Mouse (Mus musculus): ENCODE results near the gene Mex3d. TPM values are rescaled to one million over a fixed set of nuclear protein-coding genes. Genes with fewer than 3 reads are reported as not detected.

Mex3d gene
- total and polyA plus RNA-seq, 2 experiments from 2014 or later, result 2.9 to 20.0 TPM

DNA sequence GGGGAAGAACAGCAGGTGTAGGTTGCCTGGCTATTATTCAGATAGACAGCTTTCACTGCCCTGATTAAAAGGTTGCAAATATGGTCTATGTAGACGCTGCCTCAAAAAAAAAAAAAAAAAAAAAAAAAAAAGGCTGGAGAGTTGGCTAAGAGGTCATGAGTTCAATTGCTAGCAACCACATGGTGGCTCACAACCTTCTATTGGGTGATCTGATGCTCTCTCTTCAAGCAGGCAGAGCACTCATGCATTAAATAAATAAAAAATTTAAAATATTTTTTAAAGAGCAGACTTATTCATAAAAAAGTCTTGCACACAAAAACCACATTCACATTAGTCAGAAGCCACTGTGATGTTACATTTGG is 10.7 kb upstream of the Mex3d start:
- 0% methylated on average over 1 of the region's 1 CpGs for WGBS
- DNase-seq (ENCODE audit: low spot score), result no peak
- TF ChIP-seq EP300 (IDR thresholded peaks at IDR 0.05; ENCODE audit: low read depth) (no peak), CTCF (IDR thresholded peaks at IDR 0.05; ENCODE audit: low read depth) (no peak)
- Histone ChIP-seq H3K4me2 (ENCODE audit: low read depth, low read length) (peak overlapping the region; percentile 73), H3K4me1 (ENCODE audit: control insufficient read depth, insufficient read depth) (peaks cover 22% of the 10 kb centered on the region), H3K4me3 (ENCODE audit: low read depth, low read length) (peak overlapping the region; percentile 83), H3K36me3 (replicated peaks; ENCODE audit: control insufficient read depth, insufficient read depth, low read length) (peaks cover 44% of the 10 kb centered on the region), H3K27me3 (ENCODE audit: control insufficient read depth, insufficient read depth, low read length) (no peaks in the 10 kb centered on the region), H3K9me3 (replicated peaks; ENCODE audit: control insufficient read depth, low read length) (no peaks in the 10 kb centered on the region), H3K27ac (ENCODE audit: low read depth) (peak overlapping the region; percentile 97), H3K9ac (replicated peaks; ENCODE audit: low read depth, low read length) (peak overlapping the region; percentile 59)
- ATAC-seq (ENCODE audit: insufficient read depth, low read depth), result no peak

DNA sequence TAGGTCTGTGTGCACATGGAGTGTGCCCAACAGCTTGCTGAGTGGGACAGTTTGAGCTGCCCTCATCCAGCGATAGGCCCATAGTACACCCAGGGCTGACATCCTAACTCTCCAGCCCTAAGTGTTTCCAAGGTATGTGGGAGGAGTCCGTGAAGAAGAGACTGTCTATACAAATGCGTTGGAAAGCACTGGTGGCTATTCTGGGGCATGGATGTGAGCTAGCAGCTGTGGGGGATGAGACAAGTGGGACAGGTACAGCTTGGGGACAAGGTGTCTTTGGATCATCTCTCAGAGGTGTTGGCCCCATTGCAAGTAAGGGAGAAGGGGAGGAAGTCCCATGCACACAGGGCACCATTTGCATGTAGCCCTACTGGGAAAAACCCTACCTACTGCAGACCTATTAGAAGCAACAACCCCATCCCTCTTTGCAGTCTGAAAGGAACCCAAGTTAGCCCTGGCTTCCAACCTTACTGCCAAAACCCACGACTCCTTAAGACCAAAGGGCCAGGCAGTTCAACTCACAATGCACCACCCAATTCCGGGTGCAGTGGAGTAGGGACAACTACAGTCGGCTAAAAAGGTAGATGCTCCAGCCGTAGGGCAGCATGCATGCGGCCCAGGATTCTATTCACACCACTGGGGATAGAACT is 10.2 kb upstream of the Mex3d start:
- Histone ChIP-seq H3K36me3 (replicated peaks; ENCODE audit: control insufficient read depth, insufficient read depth, low read length) (peaks cover 44% of the 10 kb centered on the region), H3K9me3 (replicated peaks; ENCODE audit: control insufficient read depth, low read length) (no peaks in the 10 kb centered on the region), H3K27ac (ENCODE audit: low read depth) (no peak overlapping the region), H3K4me2 (ENCODE audit: low read depth, low read length) (peak overlapping the region; percentile 73), H3K27me3 (ENCODE audit: control insufficient read depth, insufficient read depth, low read length) (no peaks in the 10 kb centered on the region), H3K9ac (replicated peaks; ENCODE audit: low read depth, low read length) (0 out of 2 replicates have a peak overlapping the region, but pooled peaks have one; percentile 59), H3K4me3 (ENCODE audit: low read depth, low read length) (no peak overlapping the region), H3K4me1 (ENCODE audit: control insufficient read depth, insufficient read depth) (peaks cover 22% of the 10 kb centered on the region)
- DNase-seq (ENCODE audit: low spot score) (no peak), ATAC-seq (ENCODE audit: insufficient read depth, low read depth) (no peak)
- TF ChIP-seq EP300 (IDR thresholded peaks at IDR 0.05; ENCODE audit: low read depth) (no peak), CTCF (IDR thresholded peaks at IDR 0.05; ENCODE audit: low read depth) (no peak)
- 46% methylated on average over 8 of the region's 8 CpGs for WGBS

DNA sequence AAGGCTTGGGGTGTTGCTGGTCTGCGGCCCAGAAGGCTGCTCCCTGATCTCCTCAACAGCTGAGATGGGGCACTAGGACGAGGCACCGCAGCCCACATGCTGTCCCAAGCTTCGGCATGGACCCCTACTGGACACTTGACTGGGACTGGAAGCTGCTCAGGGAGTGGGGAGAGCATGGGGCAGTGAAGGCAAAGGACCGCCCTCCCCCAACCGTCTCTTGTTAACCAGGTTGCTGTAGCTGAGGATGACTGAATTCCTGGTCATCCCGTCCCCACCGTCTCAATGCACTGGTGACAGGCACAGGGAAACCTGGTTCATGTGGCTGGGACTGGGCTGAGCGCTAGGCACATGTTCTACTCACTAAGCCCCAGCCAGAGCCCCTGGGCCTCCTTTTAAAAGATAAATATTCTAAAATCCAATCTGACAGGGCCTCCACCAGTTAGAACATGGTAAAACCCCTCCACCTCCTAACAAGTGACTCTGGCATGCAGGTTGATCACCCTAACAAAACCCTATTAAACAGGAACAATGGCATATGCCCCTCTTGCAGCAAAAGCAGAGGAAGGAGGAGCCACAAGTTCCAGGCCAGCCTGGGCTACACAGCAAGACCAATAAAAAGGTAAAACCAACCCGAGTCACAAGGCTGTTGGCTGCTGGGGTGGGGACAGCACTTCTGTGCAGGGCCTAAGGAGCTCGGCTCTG is 9.5 kb upstream of the Mex3d start:
- ATAC-seq (ENCODE audit: insufficient read depth, low read depth) (no peak), DNase-seq (ENCODE audit: low spot score) (no peak)
- TF ChIP-seq CTCF (IDR thresholded peaks at IDR 0.05; ENCODE audit: low read depth) (no peak), EP300 (IDR thresholded peaks at IDR 0.05; ENCODE audit: low read depth) (no peak)
- no peak overlapping the region for H3K4me3 ChIP-seq (ENCODE audit: low read depth, low read length)
- H3K36me3 ChIP-seq (replicated peaks; ENCODE audit: control insufficient read depth, insufficient read depth, low read length), result peaks cover 44% of the 10 kb centered on the region
- no peak overlapping the region for H3K27ac ChIP-seq (ENCODE audit: low read depth)
- H3K4me2 ChIP-seq (ENCODE audit: low read depth, low read length), result no peak overlapping the region
- H3K9me3 ChIP-seq (replicated peaks; ENCODE audit: control insufficient read depth, low read length), result no peaks in the 10 kb centered on the region
- H3K27me3 ChIP-seq (ENCODE audit: control insufficient read depth, insufficient read depth, low read length), result no peaks in the 10 kb centered on the region
- H3K9ac ChIP-seq (replicated peaks; ENCODE audit: low read depth, low read length), result no peak overlapping the region
- 84% methylated on average over 11 of the region's 11 CpGs for WGBS
- peaks cover 22% of the 10 kb centered on the region for H3K4me1 ChIP-seq (ENCODE audit: control insufficient read depth, insufficient read depth)

DNA sequence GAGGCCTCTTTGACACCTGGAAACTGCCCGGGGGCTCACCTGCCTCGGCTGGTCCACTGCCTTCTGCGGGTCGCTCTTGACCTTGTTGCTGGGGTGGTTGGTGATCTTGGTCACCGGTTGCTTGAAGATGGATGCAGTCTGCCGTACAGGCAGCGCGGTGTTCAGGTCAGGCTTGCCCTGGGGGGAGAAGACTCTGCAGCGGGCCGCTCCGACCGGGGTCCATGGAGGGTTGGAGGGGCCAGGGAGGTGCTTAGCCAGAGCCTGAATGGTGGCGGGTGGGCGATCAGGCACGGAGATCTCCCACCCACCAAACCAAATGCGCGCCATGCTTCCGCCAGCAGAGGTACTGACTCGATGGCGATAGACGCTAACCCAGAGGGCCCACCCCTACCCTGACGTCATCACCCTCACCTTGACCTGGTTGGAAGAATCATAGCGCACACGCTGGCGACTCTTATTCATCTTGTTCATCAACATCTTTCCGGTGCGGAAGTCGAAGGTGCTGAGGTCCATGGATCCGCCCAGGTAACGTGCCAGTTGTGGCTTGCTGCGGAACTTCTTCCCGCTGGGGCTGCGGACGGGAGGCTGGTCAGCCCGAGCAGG is 7.7 kb upstream of the Mex3d start:
- Histone ChIP-seq H3K4me1 (ENCODE audit: control insufficient read depth, insufficient read depth) (peaks cover 17% of the 10 kb centered on the region), H3K4me2 (ENCODE audit: low read depth, low read length) (no peak overlapping the region), H3K36me3 (replicated peaks; ENCODE audit: control insufficient read depth, insufficient read depth, low read length) (peaks cover 48% of the 10 kb centered on the region), H3K9ac (replicated peaks; ENCODE audit: low read depth, low read length) (no peak overlapping the region), H3K27ac (ENCODE audit: low read depth) (no peak overlapping the region), H3K27me3 (ENCODE audit: control insufficient read depth, insufficient read depth, low read length) (no peaks in the 10 kb centered on the region), H3K9me3 (replicated peaks; ENCODE audit: control insufficient read depth, low read length) (no peaks in the 10 kb centered on the region), H3K4me3 (ENCODE audit: low read depth, low read length) (no peak overlapping the region)
- 95% methylated on average over 35 of the region's 35 CpGs for WGBS
- no peak for DNase-seq (ENCODE audit: low spot score)
- ATAC-seq (ENCODE audit: insufficient read depth, low read depth), result no peak
- no peak for TF ChIP-seq CTCF (IDR thresholded peaks at IDR 0.05; ENCODE audit: low read depth)
- TF ChIP-seq EP300 (IDR thresholded peaks at IDR 0.05; ENCODE audit: low read depth), result no peak

DNA sequence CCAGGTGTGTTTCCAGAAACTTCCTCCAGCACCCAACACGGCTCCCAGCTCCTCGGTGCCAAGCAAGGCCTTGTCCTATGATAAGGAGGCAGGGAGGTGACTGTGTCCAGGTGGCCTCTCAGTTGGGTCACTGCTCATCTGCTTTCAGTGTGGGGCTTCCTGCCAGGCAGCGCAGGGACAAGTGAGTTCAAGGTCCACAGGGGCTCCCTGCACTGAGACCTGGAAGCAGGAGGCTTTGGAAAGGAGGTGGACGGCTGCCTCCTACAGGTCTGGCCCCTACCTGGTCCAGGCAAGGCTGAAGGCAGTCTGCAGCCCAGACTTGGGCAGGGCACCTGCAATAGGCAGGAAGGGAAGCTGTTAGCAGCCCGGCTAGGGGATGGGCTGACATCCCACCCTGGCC is 5.2 kb upstream of the Mex3d start:
- Histone ChIP-seq H3K27ac (ENCODE audit: low read depth) (no peak overlapping the region), H3K4me1 (ENCODE audit: control insufficient read depth, insufficient read depth) (peaks cover 13% of the 10 kb centered on the region), H3K4me2 (ENCODE audit: low read depth, low read length) (no peak overlapping the region), H3K9me3 (replicated peaks; ENCODE audit: control insufficient read depth, low read length) (no peaks in the 10 kb centered on the region), H3K9ac (replicated peaks; ENCODE audit: low read depth, low read length) (no peak overlapping the region), H3K27me3 (ENCODE audit: control insufficient read depth, insufficient read depth, low read length) (no peaks in the 10 kb centered on the region), H3K36me3 (replicated peaks; ENCODE audit: control insufficient read depth, insufficient read depth, low read length) (peaks cover 48% of the 10 kb centered on the region), H3K4me3 (ENCODE audit: low read depth, low read length) (no peak overlapping the region)
- TF ChIP-seq EP300 (IDR thresholded peaks at IDR 0.05; ENCODE audit: low read depth) (no peak), CTCF (IDR thresholded peaks at IDR 0.05; ENCODE audit: low read depth) (no peak)
- 82% methylated on average over 5 of the region's 5 CpGs for WGBS
- DNase-seq (ENCODE audit: low spot score) (no peak), ATAC-seq (ENCODE audit: insufficient read depth, low read depth) (no peak)
